Mouse (Mus musculus): ENCODE data around the gene Ffar4.

GRCm38 (mm10) chr19:38156243-38156642, 59.4 kb downstream of the Ffar4 start:
- TF ChIP-seq CTCF (conservative IDR thresholded peaks at IDR 0.05; ENCODE audit: insufficient read depth, insufficient read length, low read depth, low read length) (no peak; the same call in 1 of the 2 replicates), POLR2A (IDR thresholded peaks at IDR 0.05; ENCODE audit: low read depth, low read length) (no peak)

Data from kidney, adult 2 months (tissue).